Mouse (Mus musculus): ENCODE results near the gene Smdt1. TPM values are rescaled to one million over a fixed set of nuclear protein-coding genes. Genes with fewer than 3 reads are reported as not detected.

Smdt1 gene
- polyA plus RNA-seq, 1 experiment from 2014 or later, result 314 TPM

- Histone ChIP-seq H3K27me3 (ENCODE audit: insufficient read depth, poor library complexity, severe bottlenecking) (peaks cover 28% of the 10 kb centered on the region), H3K4me3 (no peak overlapping the region), H3K9me3 (no peaks in the 10 kb centered on the region), H3K4me1 (replicated peaks) (peaks cover 51% of the 10 kb centered on the region), H3K27ac (no peak overlapping the region), H3K36me3 (peaks cover 29% of the 10 kb centered on the region)
- 85% methylated on average over 12 of the region's 12 CpGs for WGBS
- no peak for DNase-seq (ENCODE audit: low spot score)
Measured at GRCm38 (mm10) chr15:82336629-82337028, 2.1 kb upstream of the Smdt1 start.

- peak overlapping the region; percentile 90 for H3K27ac ChIP-seq
- WGBS, result 61% methylated on average over 4 of the region's 4 CpGs
- peak overlapping the region; percentile 60 for H3K4me3 ChIP-seq
- DNase-seq (ENCODE audit: low spot score), result no peak
- peaks cover 32% of the 10 kb centered on the region for H3K27me3 ChIP-seq (ENCODE audit: insufficient read depth, poor library complexity, severe bottlenecking)
- no peaks in the 10 kb centered on the region for H3K9me3 ChIP-seq
- H3K4me1 ChIP-seq (replicated peaks), result peaks cover 57% of the 10 kb centered on the region
- H3K36me3 ChIP-seq, result peaks cover 23% of the 10 kb centered on the region
Measured at GRCm38 (mm10) chr15:82337875-82338274, 884 bp upstream of the Smdt1 start.

- WGBS, result 61% methylated on average over 10 of the region's 10 CpGs
- peak overlapping the region; percentile 90 for H3K27ac ChIP-seq
Measured at GRCm38 (mm10) chr15:82339150-82339549, 391 bp downstream of the Smdt1 start.

GRCm38 (mm10) chr15:82339634-82340254, 985 bp downstream of the Smdt1 start:
- WGBS, result 80% methylated on average over 8 of the region's 8 CpGs
- peaks cover 14% of the 10 kb centered on the region for H3K36me3 ChIP-seq
- no peak overlapping the region for H3K4me3 ChIP-seq
- H3K4me1 ChIP-seq (replicated peaks), result peaks cover 68% of the 10 kb centered on the region
- no peak for DNase-seq (ENCODE audit: low spot score)
- no peaks in the 10 kb centered on the region for H3K9me3 ChIP-seq
- peak overlapping the region; percentile 90; the same call in 1 of the 2 replicates for H3K27ac ChIP-seq
- H3K27me3 ChIP-seq (ENCODE audit: insufficient read depth, poor library complexity, severe bottlenecking), result peaks cover 32% of the 10 kb centered on the region

More at GRCm38 (mm10) chr15:82339150-82339549, 391 bp downstream of the Smdt1 start:
- no peaks in the 10 kb centered on the region for H3K9me3 ChIP-seq
- peaks cover 20% of the 10 kb centered on the region for H3K36me3 ChIP-seq
- peak overlapping the region; percentile 60 for H3K4me3 ChIP-seq
- peaks cover 65% of the 10 kb centered on the region for H3K4me1 ChIP-seq (replicated peaks)
- peaks cover 32% of the 10 kb centered on the region for H3K27me3 ChIP-seq (ENCODE audit: insufficient read depth, poor library complexity, severe bottlenecking)
- DNase-seq (ENCODE audit: low spot score), result no peak

GRCm38 (mm10) chr15:82340414-82341035, 1.8 kb downstream of the Smdt1 start:
- WGBS, result 36% methylated on average over 21 of the region's 21 CpGs
- Histone ChIP-seq H3K4me1 (replicated peaks) (peaks cover 68% of the 10 kb centered on the region), H3K36me3 (peaks cover 6% of the 10 kb centered on the region), H3K4me3 (peak overlapping the region; percentile 50), H3K9me3 (no peaks in the 10 kb centered on the region), H3K27me3 (ENCODE audit: insufficient read depth, poor library complexity, severe bottlenecking) (peaks cover 32% of the 10 kb centered on the region), H3K27ac (peak overlapping the region; percentile 87)
- no peak for DNase-seq (ENCODE audit: low spot score)

GRCm38 (mm10) chr15:82341036-82341501, 2.3 kb downstream of the Smdt1 start:
- H3K4me3 ChIP-seq, result peak overlapping the region; percentile 50
- peaks cover 1% of the 10 kb centered on the region for H3K36me3 ChIP-seq
- H3K4me1 ChIP-seq (replicated peaks), result peaks cover 68% of the 10 kb centered on the region
- WGBS, result 3% methylated on average over 40 of the region's 40 CpGs
- DNase-seq (ENCODE audit: low spot score), result peak; percentile 47
- peak overlapping the region; percentile 87 for H3K27ac ChIP-seq
- H3K27me3 ChIP-seq (ENCODE audit: insufficient read depth, poor library complexity, severe bottlenecking), result peaks cover 32% of the 10 kb centered on the region
- H3K9me3 ChIP-seq, result no peaks in the 10 kb centered on the region

GRCm38 (mm10) chr15:82341675-82342542, 3.1 kb downstream of the Smdt1 start:
- peak overlapping the region; percentile 87 for H3K27ac ChIP-seq
- H3K27me3 ChIP-seq (ENCODE audit: insufficient read depth, poor library complexity, severe bottlenecking), result peaks cover 32% of the 10 kb centered on the region
- WGBS, result 67% methylated on average over 15 of the region's 15 CpGs
- DNase-seq (ENCODE audit: low spot score), result no peak
- peak overlapping the region; percentile 50 for H3K4me3 ChIP-seq
- H3K36me3 ChIP-seq, result no peaks in the 10 kb centered on the region
- H3K9me3 ChIP-seq, result no peaks in the 10 kb centered on the region
- peaks cover 66% of the 10 kb centered on the region for H3K4me1 ChIP-seq (replicated peaks)

- H3K4me1 ChIP-seq (replicated peaks), result peaks cover 66% of the 10 kb centered on the region
- no peak for DNase-seq (ENCODE audit: low spot score)
- WGBS, result 79% methylated on average over 5 of the region's 5 CpGs
Measured at GRCm38 (mm10) chr15:82342543-82342935, 3.8 kb downstream of the Smdt1 start.

GRCm38 (mm10) chr15:82343368-82344287, 4.9 kb downstream of the Smdt1 start:
- DNase-seq (ENCODE audit: low spot score), result no peak
- H3K9me3 ChIP-seq, result no peaks in the 10 kb centered on the region
- peaks cover 32% of the 10 kb centered on the region for H3K27me3 ChIP-seq (ENCODE audit: insufficient read depth, poor library complexity, severe bottlenecking)
- peaks cover 58% of the 10 kb centered on the region for H3K4me1 ChIP-seq (replicated peaks)
- WGBS, result 90% methylated on average over 27 of the region's 27 CpGs
- peak overlapping the region; percentile 57; the same call in 1 of the 2 replicates for H3K27ac ChIP-seq
- H3K4me3 ChIP-seq, result no peak overlapping the region
- peaks cover 13% of the 10 kb centered on the region for H3K36me3 ChIP-seq

More at GRCm38 (mm10) chr15:82342543-82342935, 3.8 kb downstream of the Smdt1 start:
- H3K4me3 ChIP-seq, result no peak overlapping the region
- H3K27me3 ChIP-seq (ENCODE audit: insufficient read depth, poor library complexity, severe bottlenecking), result peaks cover 32% of the 10 kb centered on the region
- H3K36me3 ChIP-seq, result peaks cover 3% of the 10 kb centered on the region; the same call in 1 of the 2 replicates
- H3K27ac ChIP-seq, result peak overlapping the region; percentile 53; the same call in 1 of the 2 replicates
- no peaks in the 10 kb centered on the region for H3K9me3 ChIP-seq

- WGBS, result 92% methylated on average over 6 of the region's 6 CpGs
- Histone ChIP-seq H3K9me3 (no peaks in the 10 kb centered on the region), H3K27me3 (ENCODE audit: insufficient read depth, poor library complexity, severe bottlenecking) (peaks cover 20% of the 10 kb centered on the region), H3K27ac (peak overlapping the region; percentile 45; the same call in 1 of the 2 replicates), H3K4me3 (no peak overlapping the region), H3K4me1 (replicated peaks) (peaks cover 45% of the 10 kb centered on the region), H3K36me3 (peaks cover 27% of the 10 kb centered on the region)
- no peak for DNase-seq (ENCODE audit: low spot score)
Measured at GRCm38 (mm10) chr15:82344971-82345370, 6.2 kb downstream of the Smdt1 start.

GRCm38 (mm10) chr15:82345820-82346470, 7.2 kb downstream of the Smdt1 start:
- H3K27ac ChIP-seq, result peak overlapping the region; percentile 96
- H3K36me3 ChIP-seq, result peaks cover 37% of the 10 kb centered on the region
- under 1% methylated on average over 51 of the region's 51 CpGs for WGBS
- H3K27me3 ChIP-seq (ENCODE audit: insufficient read depth, poor library complexity, severe bottlenecking), result peaks cover 10% of the 10 kb centered on the region
- peak; percentile 98 for DNase-seq (ENCODE audit: low spot score)
- H3K4me3 ChIP-seq, result peak overlapping the region; percentile 80
- peaks cover 36% of the 10 kb centered on the region for H3K4me1 ChIP-seq (replicated peaks)
- H3K9me3 ChIP-seq, result no peaks in the 10 kb centered on the region
